Mouse (Mus musculus) fat pad, adult 2 months (tissue): ENCODE measurements around the gene D430019H16Rik.

Experiments
- DNase-seq: peaks from one replicate; pipeline ENCODE4 v3.0.0-alpha.2; 2011; ENCODE audit warnings: low read depth, low spot score; ENCODE audit errors: extremely low read depth

Gene D430019H16Rik

DNA sequence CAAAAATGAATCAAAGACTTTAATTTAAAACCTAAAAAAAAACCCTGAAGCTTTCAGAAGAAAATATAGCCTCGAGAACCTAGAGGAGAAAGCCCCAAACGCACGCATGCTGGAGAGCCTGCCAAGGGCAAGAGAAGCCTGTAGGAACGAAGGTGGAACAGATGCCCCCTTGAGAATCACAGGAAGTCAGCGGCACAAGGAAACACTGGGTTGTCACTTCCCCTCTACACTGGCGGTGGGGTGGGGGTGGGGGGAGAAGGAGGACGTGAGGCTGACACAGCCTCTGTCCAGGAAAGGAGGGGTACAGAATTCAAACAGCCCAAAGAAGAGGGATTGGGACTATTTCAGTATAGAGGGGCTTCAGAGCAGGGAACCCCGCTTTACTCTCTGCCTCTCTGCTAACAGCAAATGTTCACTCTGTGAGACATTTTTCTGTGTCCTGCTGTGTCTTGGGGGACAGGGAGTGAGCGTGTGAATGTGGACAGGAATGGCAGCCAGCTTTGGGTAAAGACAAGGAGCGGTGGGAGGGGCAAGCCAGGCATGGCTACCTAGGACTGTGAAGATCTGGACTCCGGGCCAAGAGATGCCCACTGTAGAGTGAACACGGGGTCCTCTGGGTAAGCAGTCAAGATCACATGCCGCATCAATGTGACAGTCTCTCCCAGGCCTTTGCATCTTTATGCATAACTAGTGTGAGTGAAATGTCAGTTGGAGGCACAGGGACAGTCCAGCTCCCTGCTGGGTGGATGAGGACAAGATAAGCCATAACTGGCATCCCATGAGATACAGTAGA is 82.5 kb downstream of the D430019H16Rik start:
- no peak for DNase-seq

DNA sequence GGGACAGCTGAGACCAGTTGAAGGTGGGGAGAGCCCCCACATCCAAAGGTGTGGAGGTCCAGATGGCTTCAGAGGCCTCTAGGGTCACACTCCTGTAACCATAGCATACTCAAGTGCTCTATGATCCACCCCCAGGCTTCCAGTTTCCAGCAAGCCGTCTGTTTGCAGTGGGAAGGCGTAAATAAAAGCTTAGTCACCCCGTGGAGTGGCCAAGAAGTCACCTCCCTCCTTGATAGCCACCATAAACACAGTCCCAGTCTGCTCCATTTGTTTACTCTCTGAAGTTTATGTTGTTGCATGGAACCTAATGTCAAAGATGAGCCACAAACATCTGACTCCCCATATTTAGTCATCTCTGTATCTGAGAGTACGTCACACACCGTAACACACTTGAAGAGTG is 83.5 kb downstream of the D430019H16Rik start:
- DNase-seq = no peak

DNA sequence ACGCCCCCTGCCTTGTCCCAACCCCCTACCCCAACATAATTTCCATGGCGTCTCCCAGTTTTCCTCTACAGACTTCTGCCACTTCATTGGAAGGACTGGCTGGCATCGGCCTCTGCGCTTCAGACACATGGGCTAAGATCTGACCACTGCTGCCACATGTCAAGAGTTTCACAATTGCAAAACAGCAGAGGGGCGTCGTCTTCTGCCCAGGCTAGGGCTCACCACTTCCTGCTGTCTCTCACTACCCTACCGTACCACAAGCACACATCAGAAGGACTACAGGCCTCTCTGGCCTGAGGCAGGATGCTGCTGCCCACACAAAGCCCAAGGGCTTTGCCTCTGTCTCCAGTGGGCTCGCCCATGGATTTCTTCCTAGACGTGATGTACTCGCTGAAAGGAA is 86.0 kb downstream of the D430019H16Rik start:
- no peak for DNase-seq

DNA sequence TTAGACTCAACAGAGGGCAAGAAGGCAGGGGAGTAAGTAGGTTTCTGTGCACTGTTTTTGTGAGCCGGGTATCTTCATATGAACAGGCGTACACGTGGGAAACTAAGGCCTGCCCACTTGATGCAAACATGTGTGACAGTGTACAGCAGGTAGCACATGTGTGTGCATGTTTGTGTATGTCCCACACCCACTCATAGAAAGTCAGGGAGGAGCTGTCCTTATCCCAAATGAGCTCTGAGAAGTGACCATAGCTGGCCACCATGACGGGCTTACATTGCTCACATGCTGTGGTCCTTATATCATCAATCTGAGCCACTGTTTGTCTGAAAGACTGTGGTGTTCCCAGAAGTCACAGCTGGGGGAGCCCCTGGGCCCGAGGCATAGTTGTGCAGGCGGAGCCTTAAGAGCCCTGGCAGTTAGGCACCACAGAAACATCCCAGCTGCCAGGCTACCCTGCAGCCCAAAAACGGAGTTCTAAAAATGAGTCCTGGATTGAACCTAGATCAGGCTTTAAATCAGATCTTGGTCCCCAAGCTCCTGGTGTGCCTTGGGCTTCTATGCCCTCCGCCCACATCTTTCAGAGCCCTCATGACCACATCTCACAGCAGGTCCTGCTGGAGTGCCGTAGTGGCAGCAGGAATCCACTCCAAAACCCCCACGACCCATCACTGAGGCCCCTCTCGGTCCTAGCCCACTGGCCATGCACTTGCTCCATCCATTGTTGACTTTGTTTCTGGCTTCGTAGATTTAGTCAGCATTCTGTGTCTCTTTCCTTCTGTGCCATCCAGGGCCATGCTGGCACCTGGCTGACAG is 88.1 kb downstream of the D430019H16Rik start:
- DNase-seq = no peak

DNA sequence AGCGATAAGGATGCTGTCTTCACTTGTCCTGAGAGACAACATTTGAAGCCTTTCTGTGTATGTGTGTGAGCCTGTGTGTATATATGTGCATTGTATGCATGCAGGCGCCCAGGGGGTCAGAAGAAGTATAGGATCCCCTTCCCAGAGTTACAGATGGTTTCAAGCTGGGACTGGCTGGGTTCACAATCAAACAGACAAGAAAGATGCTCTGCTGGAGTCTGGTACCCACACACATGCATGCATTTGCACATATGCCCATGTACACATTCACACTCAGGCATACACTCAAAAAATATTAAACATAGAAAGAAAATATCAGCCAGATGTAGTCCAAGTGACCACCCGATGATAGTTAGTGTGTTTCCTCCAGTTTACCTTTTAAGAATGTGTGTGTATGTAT is 88.9 kb downstream of the D430019H16Rik start:
- no peak for DNase-seq
